Mouse (Mus musculus) heart, embryonic 12.5 days (tissue): Measurements from ENCODE around the gene Rad54l. TPM values are rescaled to one million over a fixed set of nuclear protein-coding genes. Genes with fewer than 3 reads are reported as not detected.

Experiments used
- ATAC-seq: fragments of 200-750 bp; cut with Nextera tagmentation; 2 replicates; pipeline ENCODE4 v1.8.0; 2017; ENCODE audit warnings: moderate TSS enrichment, moderate library complexity; ENCODE audit not compliant: insufficient number of reproducible peaks, low FRiP score
- H3K27ac ChIP-seq: fragments of 300-500 bp; sonication (generic); 2 replicates; pipeline ENCODE4 v1.5.1; 2016; ENCODE audit warnings: mild to moderate bottlenecking, moderate library complexity; ENCODE audit not compliant: poor library complexity, severe bottlenecking
- H3K27me3 ChIP-seq: fragments of 300-500 bp; sonication (generic); replicated peaks from 2 replicates; pipeline ENCODE4 v1.6.1; 2016; ENCODE audit warnings: mild to moderate bottlenecking, moderate library complexity
- H3K36me3 ChIP-seq: fragments of 300-500 bp; sonication (generic); 2 replicates; pipeline ENCODE4 v1.6.1; 2016; ENCODE audit warnings: mild to moderate bottlenecking, moderate library complexity
- H3K4me1 ChIP-seq: fragments of 300-500 bp; sonication (generic); replicated peaks from 2 replicates; pipeline ENCODE4 v1.6.1; 2016; ENCODE audit warnings: mild to moderate bottlenecking
- H3K4me2 ChIP-seq: fragments of 300-500 bp; sonication (generic); 2 replicates; pipeline ENCODE4 v1.6.1; 2016; ENCODE audit warnings: mild to moderate bottlenecking, moderate library complexity
- H3K4me3 ChIP-seq: fragments of 300-500 bp; sonication (generic); 2 replicates; pipeline ENCODE4 v1.5.1; 2016; ENCODE audit warnings: mild to moderate bottlenecking
- H3K9ac ChIP-seq: fragments of 300-500 bp; sonication (generic); 2 replicates; pipeline ENCODE4 v1.6.1; 2016; ENCODE audit warnings: mild to moderate bottlenecking, moderate library complexity
- H3K9me3 ChIP-seq: fragments of 300-500 bp; sonication (generic); replicated peaks from 2 replicates; pipeline ENCODE4 v1.6.1; 2016; ENCODE audit warnings: mild to moderate bottlenecking, moderate library complexity
- WGBS: fragments of 180-500 bp; shearing (Covaris S2); methylation state at CpG from one replicate; pipeline ENCODE4 v1.1.7; 2016; 5-methylcytosine and 5-hydroxymethylcytosine counted together
- polyA plus RNA-seq: library from polyadenylated mRNA; unstranded; fragments of >200 nt; fragmentation: Nextera tagmentation; extraction: Ambion mirVana; gene quantifications from 2 replicates; pipeline ENCODE4 v1.2.1, GENCODE M21; 2016

Gene Rad54l
- polyA plus RNA-seq, 1 experiment from 2014 or later: 25.1 TPM

GRCm38 (mm10) chr4:116070116-116070515 is 53.4 kb downstream of the Rad54l start:
- no peak overlapping the region for H3K4me3 ChIP-seq
- no peak overlapping the region for H3K9ac ChIP-seq
- H3K36me3 ChIP-seq: peaks cover 54% of the 10 kb centered on the region
- H3K9me3 ChIP-seq: no peaks in the 10 kb centered on the region
- no peak overlapping the region for H3K4me2 ChIP-seq
- H3K27ac ChIP-seq: no peak overlapping the region
- ATAC-seq: no peak
- H3K4me1 ChIP-seq: peaks cover 22% of the 10 kb centered on the region
- WGBS: 70% methylated on average over 6 of the region's 6 CpGs
- H3K27me3 ChIP-seq: no peaks in the 10 kb centered on the region

GRCm38 (mm10) chr4:116063855-116064254 is 59.6 kb downstream of the Rad54l start:
- Histone ChIP-seq H3K4me2 (no peak overlapping the region), H3K4me3 (no peak overlapping the region), H3K4me1 (peaks cover 6% of the 10 kb centered on the region; the same call in 1 of the 2 replicates), H3K36me3 (peaks cover 37% of the 10 kb centered on the region), H3K9ac (no peak overlapping the region), H3K27me3 (no peaks in the 10 kb centered on the region), H3K27ac (no peak overlapping the region), H3K9me3 (no peaks in the 10 kb centered on the region)
- WGBS: 11% methylated on average over 1 of the region's 1 CpGs
- no peak for ATAC-seq

- no peaks in the 10 kb centered on the region for H3K27me3 ChIP-seq
- peaks cover 7% of the 10 kb centered on the region for H3K4me1 ChIP-seq
- no peak overlapping the region for H3K9ac ChIP-seq
- no peaks in the 10 kb centered on the region for H3K9me3 ChIP-seq
- H3K4me3 ChIP-seq: no peak overlapping the region
- no peak overlapping the region for H3K4me2 ChIP-seq
- no peak overlapping the region for H3K27ac ChIP-seq
- H3K36me3 ChIP-seq: no peaks in the 10 kb centered on the region
- no peak for ATAC-seq
- 72% methylated on average over 5 of the region's 5 CpGs for WGBS
Observed at GRCm38 (mm10) chr4:116059012-116059726, 64.3 kb downstream of the Rad54l start.

- Histone ChIP-seq H3K27me3 (no peaks in the 10 kb centered on the region), H3K9ac (no peak overlapping the region), H3K27ac (no peak overlapping the region), H3K4me2 (no peak overlapping the region), H3K36me3 (no peaks in the 10 kb centered on the region), H3K9me3 (no peaks in the 10 kb centered on the region), H3K4me3 (no peak overlapping the region), H3K4me1 (peaks cover 8% of the 10 kb centered on the region)
- 0% methylated on average over 1 of the region's 1 CpGs for WGBS
- no peak for ATAC-seq
Observed at GRCm38 (mm10) chr4:116057559-116057958, 65.9 kb downstream of the Rad54l start.

GRCm38 (mm10) chr4:116053399-116053961 is 70.0 kb downstream of the Rad54l start, which contains the start of gene Nsun4:
TSS of gene Nsun4 (minus strand) at chr4:116053876.
- peak; percentile 95 for ATAC-seq
- under 1% methylated on average over 35 of the region's 35 CpGs for WGBS

GRCm38 (mm10) chr4:116052526-116053293 is 70.8 kb downstream of the Rad54l start:
- Histone ChIP-seq H3K4me1 (peaks cover 14% of the 10 kb centered on the region), H3K9me3 (no peaks in the 10 kb centered on the region), H3K27ac (peak overlapping the region; percentile 95), H3K4me3 (peak overlapping the region; percentile 64), H3K4me2 (peak overlapping the region; percentile 97), H3K9ac (peak overlapping the region; percentile 71), H3K27me3 (no peaks in the 10 kb centered on the region), H3K36me3 (peaks cover 7% of the 10 kb centered on the region)
- 9% methylated on average over 22 of the region's 22 CpGs for WGBS
- peak; percentile 52; the same call in 1 of the 2 replicates for ATAC-seq

More at GRCm38 (mm10) chr4:116053399-116053961, 70.0 kb downstream of the Rad54l start, which contains the start of gene Nsun4:
- Histone ChIP-seq H3K9ac (peak within 1 kb of the TSS; percentile 71), H3K27me3 (no peaks in the 10 kb centered on the region), H3K9me3 (no peaks in the 10 kb centered on the region), H3K36me3 (no peaks in the 10 kb centered on the region; the same call in 1 of the 2 replicates), H3K4me1 (peaks cover 14% of the 10 kb centered on the region), H3K4me2 (peak within 1 kb of the TSS; percentile 97), H3K4me3 (peak within 1 kb of the TSS; percentile 64), H3K27ac (peak within 1 kb of the TSS; percentile 95)

- peaks cover 14% of the 10 kb centered on the region for H3K4me1 ChIP-seq
- ATAC-seq: no peak
- no peak overlapping the region for H3K4me2 ChIP-seq
- H3K27ac ChIP-seq: no peak overlapping the region
- H3K9me3 ChIP-seq: no peaks in the 10 kb centered on the region
- 71% methylated on average over 3 of the region's 3 CpGs for WGBS
- H3K9ac ChIP-seq: no peak overlapping the region
- H3K4me3 ChIP-seq: no peak overlapping the region
- H3K27me3 ChIP-seq: no peaks in the 10 kb centered on the region
- peaks cover 13% of the 10 kb centered on the region for H3K36me3 ChIP-seq
Observed at GRCm38 (mm10) chr4:116049211-116049610, 74.3 kb downstream of the Rad54l start.

- no peak for ATAC-seq
Observed at GRCm38 (mm10) chr4:116048130-116048920, 75.2 kb downstream of the Rad54l start.

GRCm38 (mm10) chr4:116047681-116048080 is 75.8 kb downstream of the Rad54l start:
- Histone ChIP-seq H3K4me2 (no peak overlapping the region), H3K9me3 (no peaks in the 10 kb centered on the region), H3K9ac (no peak overlapping the region), H3K4me3 (no peak overlapping the region), H3K27ac (no peak overlapping the region), H3K4me1 (peaks cover 7% of the 10 kb centered on the region), H3K36me3 (peaks cover 26% of the 10 kb centered on the region), H3K27me3 (no peaks in the 10 kb centered on the region)
- ATAC-seq: no peak
- WGBS: 90% methylated on average over 1 of the region's 1 CpGs

More at GRCm38 (mm10) chr4:116048130-116048920, 75.2 kb downstream of the Rad54l start:
- H3K4me3 ChIP-seq: no peak overlapping the region
- H3K4me1 ChIP-seq: peaks cover 11% of the 10 kb centered on the region
- 75% methylated on average over 7 of the region's 7 CpGs for WGBS
- H3K9ac ChIP-seq: no peak overlapping the region
- no peaks in the 10 kb centered on the region for H3K9me3 ChIP-seq
- H3K4me2 ChIP-seq: no peak overlapping the region
- H3K27me3 ChIP-seq: no peaks in the 10 kb centered on the region
- no peak overlapping the region for H3K27ac ChIP-seq
- peaks cover 20% of the 10 kb centered on the region for H3K36me3 ChIP-seq

- no peak overlapping the region for H3K4me2 ChIP-seq
- H3K9me3 ChIP-seq: no peaks in the 10 kb centered on the region
- no peak overlapping the region for H3K9ac ChIP-seq
- no peak for ATAC-seq
- peaks cover 36% of the 10 kb centered on the region for H3K36me3 ChIP-seq
- H3K4me1 ChIP-seq: no peaks in the 10 kb centered on the region
- no peak overlapping the region for H3K4me3 ChIP-seq
- no peaks in the 10 kb centered on the region for H3K27me3 ChIP-seq
- 60% methylated on average over 2 of the region's 2 CpGs for WGBS
- no peak overlapping the region for H3K27ac ChIP-seq
Observed at GRCm38 (mm10) chr4:116046604-116047003, 76.9 kb downstream of the Rad54l start.
